Comparison of ENCODE assay signal across 1 mouse cellular context in the genomic region with DNA sequence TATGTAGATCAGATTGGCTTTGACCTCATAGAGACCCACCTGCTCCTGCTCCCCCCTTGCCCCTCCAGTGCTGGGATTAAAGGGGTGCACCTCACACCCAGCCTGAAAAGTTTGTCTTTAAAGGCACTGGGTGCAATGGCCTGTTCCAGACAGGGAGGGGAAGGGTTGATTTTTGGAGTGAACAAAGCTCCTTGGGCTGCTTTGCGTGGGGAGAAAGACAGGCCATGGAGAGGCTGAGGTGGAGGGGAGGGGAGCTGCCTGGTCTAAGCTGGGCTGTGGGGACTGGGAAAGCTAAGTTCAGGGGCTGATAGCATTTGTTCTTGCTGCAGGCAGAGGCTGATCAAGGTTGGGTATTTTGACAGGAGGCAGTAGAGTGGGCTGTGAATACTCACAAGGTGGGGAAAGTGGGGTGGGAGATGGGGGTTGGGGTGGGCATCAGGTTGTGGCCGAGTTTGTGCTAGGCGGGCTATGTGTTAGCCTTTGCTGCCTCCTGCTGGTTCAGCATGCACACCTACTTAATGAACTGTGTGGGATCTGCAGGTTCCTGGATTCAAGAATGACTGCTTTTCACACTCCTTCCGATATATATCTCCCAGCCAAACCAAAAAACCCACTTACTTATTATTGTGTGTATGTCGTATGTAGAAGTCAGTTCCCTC.
TF ChIP-seq lines count a peak whose summit lies in the region.

No protein-coding gene starts in this region.

TF ChIP-seq in ES-E14, 5 proteins besides CTCF, POLR2A, EP300 and RAD21:
- TF ChIP-seq HCFC1 (IDR thresholded peaks at IDR 0.05; ENCODE audit: borderline replicate concordance, insufficient read depth, low read length) (no peak), ZC3H11A (IDR thresholded peaks at IDR 0.05; ENCODE audit: borderline replicate concordance, low read depth, low read length) (peak; percentile 92), ZNF384 (IDR thresholded peaks at IDR 0.05; ENCODE audit: low read depth, low read length) (no peak), MAFK (IDR thresholded peaks at IDR 0.05; ENCODE audit: insufficient read depth, low read depth, low read length) (no peak), CHD2 (IDR thresholded peaks at IDR 0.05; ENCODE audit: low read depth, low read length) (no peak)
